Mouse (Mus musculus): Measurements from ENCODE around the gene Gid4. TPM values are rescaled to one million over a fixed set of nuclear protein-coding genes. Genes with fewer than 3 reads are reported as not detected.

Gene Gid4
- polyA plus RNA-seq, 1 experiment from 2014 or later: 21.2 TPM

DNA sequence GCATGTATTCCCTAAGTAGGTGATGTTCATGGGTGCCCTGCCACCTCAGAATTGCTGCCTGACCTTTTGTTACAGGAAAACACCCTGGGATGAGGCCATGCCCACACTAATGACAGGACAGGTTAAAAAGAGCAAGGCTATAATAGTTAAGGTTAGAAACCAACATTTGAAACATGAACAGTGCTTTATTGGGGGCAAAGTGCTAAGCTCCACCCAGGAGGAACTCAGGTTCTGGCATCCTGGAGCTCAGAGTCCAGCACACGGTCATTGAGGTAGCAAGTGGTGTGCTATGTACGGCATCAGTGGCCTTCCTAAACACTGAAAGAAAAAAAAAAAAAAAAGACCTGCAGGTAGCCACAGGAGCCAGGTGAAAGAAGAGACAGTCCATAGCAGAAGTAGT, 29.0 kb upstream of the Gid4 start:
- H3K27ac ChIP-seq (ENCODE audit: low read length): no peak overlapping the region
- no peak overlapping the region for H3K4me3 ChIP-seq (ENCODE audit: low read length)
- H3K36me3 ChIP-seq (ENCODE audit: control insufficient read depth, insufficient read depth): no peaks in the 10 kb centered on the region
- WGBS: 86% methylated on average over 2 of the region's 2 CpGs
- no peak overlapping the region for H3K9ac ChIP-seq (ENCODE audit: low read length)
- H3K9me3 ChIP-seq (replicated peaks; ENCODE audit: control insufficient read depth, low read length): no peaks in the 10 kb centered on the region
- no peak overlapping the region for H3K4me2 ChIP-seq (ENCODE audit: low read depth, low read length)
- peaks cover 3% of the 10 kb centered on the region; the same call in 1 of the 2 replicates for H3K4me1 ChIP-seq (ENCODE audit: control insufficient read depth, insufficient read depth, low read length)
- H3K27me3 ChIP-seq (ENCODE audit: control insufficient read depth, insufficient read depth, low read length): peaks cover 3% of the 10 kb centered on the region; the same call in 1 of the 2 replicates
- no peak for ATAC-seq (replicated peaks; ENCODE audit: extremely low read depth, insufficient read depth, low FRiP score)

DNA sequence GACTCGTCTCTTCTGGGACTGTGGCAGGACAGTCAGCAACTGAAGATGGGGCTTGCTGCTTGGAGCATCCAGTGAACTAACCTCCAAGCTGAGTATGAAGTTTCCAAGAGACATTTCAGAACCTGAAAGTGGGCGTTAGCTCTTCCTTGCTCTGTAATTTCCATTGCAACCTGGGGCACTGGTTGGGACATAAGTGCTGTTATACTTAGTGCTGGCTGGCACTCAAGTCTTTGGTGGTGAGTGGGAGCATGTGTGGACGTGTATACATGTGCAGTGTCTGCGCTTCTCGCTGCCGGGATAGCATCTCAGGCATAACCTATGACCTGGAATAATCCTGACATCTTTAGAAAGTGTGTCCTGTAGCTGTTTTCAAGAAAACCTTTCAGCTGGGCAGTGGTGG, 25.6 kb upstream of the Gid4 start:
- Histone ChIP-seq H3K4me2 (ENCODE audit: low read depth, low read length) (no peak overlapping the region), H3K9me3 (replicated peaks; ENCODE audit: control insufficient read depth, low read length) (no peaks in the 10 kb centered on the region), H3K27ac (ENCODE audit: low read length) (no peak overlapping the region), H3K4me1 (ENCODE audit: control insufficient read depth, insufficient read depth, low read length) (no peaks in the 10 kb centered on the region), H3K9ac (ENCODE audit: low read length) (no peak overlapping the region), H3K36me3 (ENCODE audit: control insufficient read depth, insufficient read depth) (no peaks in the 10 kb centered on the region), H3K4me3 (ENCODE audit: low read length) (no peak overlapping the region), H3K27me3 (ENCODE audit: control insufficient read depth, insufficient read depth, low read length) (no peaks in the 10 kb centered on the region)
- WGBS: 75% methylated on average over 6 of the region's 6 CpGs
- ATAC-seq (replicated peaks; ENCODE audit: extremely low read depth, insufficient read depth, low FRiP score): no peak

DNA sequence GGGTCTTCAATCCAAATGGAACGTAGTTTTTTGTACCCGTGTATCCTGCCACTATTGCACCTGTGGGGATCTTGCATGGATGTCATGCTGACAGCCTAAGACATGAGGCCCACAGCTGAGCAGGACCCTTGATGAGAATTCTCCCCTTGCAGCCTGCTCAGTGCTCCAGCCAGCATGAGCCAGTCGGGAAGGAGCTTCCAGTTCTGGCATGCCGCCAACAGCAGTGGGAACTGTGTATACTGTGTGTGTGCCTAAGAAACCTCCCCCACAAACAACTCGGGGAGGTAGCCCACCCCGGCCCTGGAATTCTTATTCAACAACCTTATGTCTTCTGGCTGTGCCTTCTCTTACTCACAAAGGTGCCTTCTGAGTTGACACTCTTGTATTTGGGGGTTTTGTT, 20.4 kb upstream of the Gid4 start:
- H3K36me3 ChIP-seq (ENCODE audit: control insufficient read depth, insufficient read depth): peaks cover 12% of the 10 kb centered on the region
- ATAC-seq (replicated peaks; ENCODE audit: extremely low read depth, insufficient read depth, low FRiP score): no peak
- H3K9ac ChIP-seq (ENCODE audit: low read length): no peak overlapping the region
- no peak overlapping the region for H3K4me3 ChIP-seq (ENCODE audit: low read length)
- H3K27me3 ChIP-seq (ENCODE audit: control insufficient read depth, insufficient read depth, low read length): no peaks in the 10 kb centered on the region
- H3K9me3 ChIP-seq (replicated peaks; ENCODE audit: control insufficient read depth, low read length): no peaks in the 10 kb centered on the region
- no peak overlapping the region for H3K27ac ChIP-seq (ENCODE audit: low read length)
- WGBS: 57% methylated on average over 6 of the region's 6 CpGs
- no peak overlapping the region for H3K4me2 ChIP-seq (ENCODE audit: low read depth, low read length)
- H3K4me1 ChIP-seq (ENCODE audit: control insufficient read depth, insufficient read depth, low read length): no peaks in the 10 kb centered on the region

- no peak overlapping the region for H3K27ac ChIP-seq (ENCODE audit: low read length)
- peaks cover 18% of the 10 kb centered on the region for H3K36me3 ChIP-seq (ENCODE audit: control insufficient read depth, insufficient read depth)
- no peaks in the 10 kb centered on the region for H3K4me1 ChIP-seq (ENCODE audit: control insufficient read depth, insufficient read depth, low read length)
- no peaks in the 10 kb centered on the region for H3K27me3 ChIP-seq (ENCODE audit: control insufficient read depth, insufficient read depth, low read length)
- 91% methylated on average over 2 of the region's 2 CpGs for WGBS
- ATAC-seq (replicated peaks; ENCODE audit: extremely low read depth, insufficient read depth, low FRiP score): no peak
- H3K4me3 ChIP-seq (ENCODE audit: low read length): no peak overlapping the region
- no peaks in the 10 kb centered on the region for H3K9me3 ChIP-seq (replicated peaks; ENCODE audit: control insufficient read depth, low read length)
- H3K9ac ChIP-seq (ENCODE audit: low read length): no peak overlapping the region
- no peak overlapping the region for H3K4me2 ChIP-seq (ENCODE audit: low read depth, low read length)
Measured at GRCm38 (mm10) chr11:60397172-60397571, 19.8 kb upstream of the Gid4 start.

DNA sequence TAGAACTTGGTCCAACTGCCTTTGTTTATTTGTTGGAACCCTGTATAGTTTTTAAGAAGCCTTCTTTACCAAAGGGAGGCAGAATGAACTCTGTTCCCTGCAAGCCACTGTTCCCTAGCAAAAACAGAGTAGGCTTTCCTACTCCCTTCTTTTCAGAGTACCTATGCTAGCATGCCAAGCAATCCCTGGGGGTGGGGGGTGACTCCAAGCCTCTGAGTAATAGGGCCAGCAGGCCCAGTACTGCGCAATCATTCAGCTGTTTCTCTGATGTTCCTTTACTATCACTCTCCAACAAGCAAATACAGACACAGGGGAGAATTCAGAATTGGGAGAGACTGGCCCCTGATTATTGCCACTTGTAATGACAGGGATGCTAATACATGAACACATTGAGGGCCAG, 10.3 kb upstream of the Gid4 start:
- WGBS: 100% methylated on average over 1 of the region's 1 CpGs
- ATAC-seq (replicated peaks; ENCODE audit: extremely low read depth, insufficient read depth, low FRiP score): no peak
- H3K27me3 ChIP-seq (ENCODE audit: control insufficient read depth, insufficient read depth, low read length): no peaks in the 10 kb centered on the region
- no peaks in the 10 kb centered on the region for H3K9me3 ChIP-seq (replicated peaks; ENCODE audit: control insufficient read depth, low read length)
- H3K4me3 ChIP-seq (ENCODE audit: low read length): no peak overlapping the region
- no peaks in the 10 kb centered on the region for H3K4me1 ChIP-seq (ENCODE audit: control insufficient read depth, insufficient read depth, low read length)
- H3K9ac ChIP-seq (ENCODE audit: low read length): no peak overlapping the region
- no peak overlapping the region for H3K27ac ChIP-seq (ENCODE audit: low read length)
- H3K4me2 ChIP-seq (ENCODE audit: low read depth, low read length): no peak overlapping the region
- peaks cover 52% of the 10 kb centered on the region for H3K36me3 ChIP-seq (ENCODE audit: control insufficient read depth, insufficient read depth)

GRCm38 (mm10) chr11:60412173-60412572, 4.8 kb upstream of the Gid4 start:
- Histone ChIP-seq H3K27me3 (ENCODE audit: control insufficient read depth, insufficient read depth, low read length) (no peaks in the 10 kb centered on the region), H3K9me3 (replicated peaks; ENCODE audit: control insufficient read depth, low read length) (no peaks in the 10 kb centered on the region), H3K4me3 (ENCODE audit: low read length) (no peak overlapping the region), H3K27ac (ENCODE audit: low read length) (no peak overlapping the region), H3K4me2 (ENCODE audit: low read depth, low read length) (no peak overlapping the region), H3K36me3 (ENCODE audit: control insufficient read depth, insufficient read depth) (peaks cover 17% of the 10 kb centered on the region), H3K9ac (ENCODE audit: low read length) (no peak overlapping the region), H3K4me1 (ENCODE audit: control insufficient read depth, insufficient read depth, low read length) (peaks cover 8% of the 10 kb centered on the region; the same call in 1 of the 2 replicates)
- no peak for ATAC-seq (replicated peaks; ENCODE audit: extremely low read depth, insufficient read depth, low FRiP score)
- 13% methylated on average over 3 of the region's 3 CpGs for WGBS

DNA sequence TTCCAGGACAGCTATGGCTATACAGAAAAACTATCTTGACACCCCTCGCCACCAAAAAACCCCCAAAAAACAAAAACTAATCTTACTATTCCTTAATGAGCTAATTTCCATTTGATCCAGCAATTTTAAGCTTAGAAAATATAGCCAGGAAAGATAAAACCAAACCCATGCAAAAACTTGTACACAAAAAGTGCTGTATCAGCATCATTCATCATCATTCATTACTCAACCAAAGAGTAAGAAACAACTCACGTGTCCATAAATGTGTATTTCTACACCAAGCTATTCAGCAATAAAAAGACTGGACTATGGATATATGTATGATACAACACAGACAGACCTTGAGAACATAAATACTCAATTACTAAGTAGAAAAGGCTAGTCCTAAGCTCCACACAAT, 4.0 kb upstream of the Gid4 start:
- H3K9me3 ChIP-seq (replicated peaks; ENCODE audit: control insufficient read depth, low read length): no peaks in the 10 kb centered on the region
- H3K4me2 ChIP-seq (ENCODE audit: low read depth, low read length): no peak overlapping the region
- H3K27ac ChIP-seq (ENCODE audit: low read length): no peak overlapping the region
- H3K9ac ChIP-seq (ENCODE audit: low read length): no peak overlapping the region
- H3K4me1 ChIP-seq (ENCODE audit: control insufficient read depth, insufficient read depth, low read length): peaks cover 8% of the 10 kb centered on the region; the same call in 1 of the 2 replicates
- H3K36me3 ChIP-seq (ENCODE audit: control insufficient read depth, insufficient read depth): peaks cover 11% of the 10 kb centered on the region; the same call in 1 of the 2 replicates
- no peak overlapping the region for H3K4me3 ChIP-seq (ENCODE audit: low read length)
- ATAC-seq (replicated peaks; ENCODE audit: extremely low read depth, insufficient read depth, low FRiP score): no peak
- 91% methylated on average over 2 of the region's 2 CpGs for WGBS
- no peaks in the 10 kb centered on the region for H3K27me3 ChIP-seq (ENCODE audit: control insufficient read depth, insufficient read depth, low read length)

DNA sequence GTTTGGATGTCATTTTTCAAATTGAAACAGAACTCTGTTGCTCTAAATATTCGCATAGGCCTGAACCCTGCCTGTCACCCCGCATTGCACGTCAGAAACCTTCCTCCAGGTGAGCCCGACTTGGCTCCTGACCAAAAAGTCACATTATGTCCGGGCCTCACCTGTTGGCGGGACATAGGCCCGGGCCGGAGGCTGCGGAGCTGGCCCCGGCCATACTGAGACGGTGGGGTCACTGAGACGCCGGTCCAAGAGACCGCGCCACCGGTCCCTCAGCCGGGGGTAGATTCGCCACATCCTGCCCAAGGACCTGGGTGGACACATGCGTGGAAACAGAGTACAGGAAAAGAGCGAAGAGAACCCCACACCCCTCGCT, 369 bp upstream of the Gid4 start:
- peak overlapping the region; percentile 86 for H3K9ac ChIP-seq (ENCODE audit: low read length)
- H3K27me3 ChIP-seq (ENCODE audit: control insufficient read depth, insufficient read depth, low read length): no peaks in the 10 kb centered on the region
- H3K27ac ChIP-seq (ENCODE audit: low read length): peak overlapping the region; percentile 70
- H3K9me3 ChIP-seq (replicated peaks; ENCODE audit: control insufficient read depth, low read length): no peaks in the 10 kb centered on the region
- no peaks in the 10 kb centered on the region for H3K36me3 ChIP-seq (ENCODE audit: control insufficient read depth, insufficient read depth)
- peak overlapping the region; percentile 81 for H3K4me2 ChIP-seq (ENCODE audit: low read depth, low read length)
- ATAC-seq (replicated peaks; ENCODE audit: extremely low read depth, insufficient read depth, low FRiP score): peak; percentile 45
- H3K4me1 ChIP-seq (ENCODE audit: control insufficient read depth, insufficient read depth, low read length): peaks cover 18% of the 10 kb centered on the region
- WGBS: under 1% methylated on average over 21 of the region's 21 CpGs
- peak overlapping the region; percentile 82 for H3K4me3 ChIP-seq (ENCODE audit: low read length)

DNA sequence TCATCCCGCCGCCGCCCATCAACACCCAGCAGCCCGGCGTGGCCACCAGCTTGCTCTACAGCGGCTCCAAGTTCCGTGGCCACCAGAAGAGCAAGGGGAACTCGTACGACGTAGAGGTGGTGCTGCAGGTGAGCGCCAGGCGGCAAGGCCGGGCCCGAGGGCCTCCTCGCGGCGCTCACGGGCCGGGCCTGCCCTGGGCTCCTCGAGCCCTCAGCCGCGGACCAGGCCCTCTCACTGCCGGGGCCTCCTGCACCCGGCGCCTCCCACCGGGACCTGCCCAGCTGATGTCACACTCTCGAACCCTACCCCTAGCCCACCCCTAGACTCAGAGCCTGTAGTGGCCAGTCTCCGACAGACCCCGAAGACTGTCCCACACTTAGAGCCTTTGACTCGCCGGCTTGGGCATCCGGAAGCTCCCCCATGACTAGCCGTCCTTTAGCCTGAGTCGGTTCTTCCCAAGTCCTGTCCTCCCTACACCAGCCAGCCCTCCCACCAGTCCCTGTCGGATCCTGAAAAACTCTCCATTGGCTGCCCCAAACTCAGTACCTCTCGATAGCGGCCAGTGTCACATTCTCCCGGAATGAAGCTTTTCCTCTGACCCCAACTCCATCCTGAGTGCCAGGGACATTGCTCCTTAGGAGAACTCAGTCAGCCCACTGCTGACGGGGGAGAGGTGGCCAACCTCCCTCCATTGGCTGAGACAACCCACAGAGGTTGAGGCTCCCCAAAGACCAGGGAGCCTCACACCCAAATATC, 950 bp downstream of the Gid4 start, which contains the start of gene Atpaf2:
TSS of gene Atpaf2 (minus strand) at position 741 of the 756 bp plus-strand sequence.
- peak within 1 kb of the TSS; percentile 90 for H3K4me2 ChIP-seq (ENCODE audit: low read depth, low read length)
- no peaks in the 10 kb centered on the region for H3K36me3 ChIP-seq (ENCODE audit: control insufficient read depth, insufficient read depth)
- under 1% methylated on average over 39 of the region's 39 CpGs for WGBS

More for the DNA sequence above, 950 bp downstream of the Gid4 start, which contains the start of gene Atpaf2:
- Histone ChIP-seq H3K27me3 (ENCODE audit: control insufficient read depth, insufficient read depth, low read length) (no peaks in the 10 kb centered on the region), H3K4me1 (ENCODE audit: control insufficient read depth, insufficient read depth, low read length) (peaks cover 18% of the 10 kb centered on the region), H3K9me3 (replicated peaks; ENCODE audit: control insufficient read depth, low read length) (no peaks in the 10 kb centered on the region), H3K9ac (ENCODE audit: low read length) (peak within 1 kb of the TSS; percentile 81), H3K4me3 (ENCODE audit: low read length) (peak within 1 kb of the TSS; percentile 82), H3K27ac (ENCODE audit: low read length) (peak within 1 kb of the TSS; percentile 74)
- ATAC-seq (replicated peaks; ENCODE audit: extremely low read depth, insufficient read depth, low FRiP score): peak; percentile 23

Measured in heart, embryonic 16.5 days (tissue).